Mouse (Mus musculus) limb, embryonic 10.5 days (tissue): ENCODE results near the gene Hectd3. TPM values are rescaled to one million over a fixed set of nuclear protein-coding genes. Genes with fewer than 3 reads are reported as not detected.

Experiments
- DNase-seq: peaks from one replicate; pipeline ENCODE4 v3.0.0-alpha.2; 2017; ENCODE audit warnings: low spot score
- H3K27ac ChIP-seq: fragments of 300-500 bp; sonication (generic); 2 replicates; pipeline ENCODE4 v1.5.1; 2016; ENCODE audit warnings: mild to moderate bottlenecking
- H3K27me3 ChIP-seq: fragments of 300-500 bp; sonication (generic); 2 replicates; pipeline ENCODE4 v1.6.1; 2016; ENCODE audit warnings: low read depth, mild to moderate bottlenecking; ENCODE audit not compliant: poor library complexity, severe bottlenecking
- H3K36me3 ChIP-seq: fragments of 300-500 bp; sonication (generic); 2 replicates; pipeline ENCODE4 v1.6.1; 2016; ENCODE audit warnings: mild to moderate bottlenecking, moderate library complexity
- H3K4me1 ChIP-seq: fragments of 300-500 bp; sonication (generic); 2 replicates; pipeline ENCODE4 v1.6.1; 2016
- H3K4me3 ChIP-seq: fragments of 300-500 bp; sonication (generic); 2 replicates; pipeline ENCODE4 v1.5.1; 2016; ENCODE audit warnings: mild to moderate bottlenecking, moderate library complexity
- H3K9me3 ChIP-seq: fragments of 300-500 bp; sonication (generic); replicated peaks from 2 replicates; pipeline ENCODE4 v1.6.1; 2016; ENCODE audit warnings: mild to moderate bottlenecking
- WGBS: fragments of 180-500 bp; shearing (Covaris S2); methylation state at CpG from one replicate; pipeline ENCODE4 v1.1.7; 2016; 5-methylcytosine and 5-hydroxymethylcytosine counted together
- polyA plus RNA-seq: library from polyadenylated mRNA; unstranded; fragments of >200 nt; fragmentation: Nextera tagmentation; extraction: Ambion mirVana; gene quantifications from 2 replicates; pipeline ENCODE4 v1.2.1, GENCODE M21; 2016

Gene Hectd3
- 7.9 and 9.6 TPM in 2 replicates for polyA plus RNA-seq

DNA sequence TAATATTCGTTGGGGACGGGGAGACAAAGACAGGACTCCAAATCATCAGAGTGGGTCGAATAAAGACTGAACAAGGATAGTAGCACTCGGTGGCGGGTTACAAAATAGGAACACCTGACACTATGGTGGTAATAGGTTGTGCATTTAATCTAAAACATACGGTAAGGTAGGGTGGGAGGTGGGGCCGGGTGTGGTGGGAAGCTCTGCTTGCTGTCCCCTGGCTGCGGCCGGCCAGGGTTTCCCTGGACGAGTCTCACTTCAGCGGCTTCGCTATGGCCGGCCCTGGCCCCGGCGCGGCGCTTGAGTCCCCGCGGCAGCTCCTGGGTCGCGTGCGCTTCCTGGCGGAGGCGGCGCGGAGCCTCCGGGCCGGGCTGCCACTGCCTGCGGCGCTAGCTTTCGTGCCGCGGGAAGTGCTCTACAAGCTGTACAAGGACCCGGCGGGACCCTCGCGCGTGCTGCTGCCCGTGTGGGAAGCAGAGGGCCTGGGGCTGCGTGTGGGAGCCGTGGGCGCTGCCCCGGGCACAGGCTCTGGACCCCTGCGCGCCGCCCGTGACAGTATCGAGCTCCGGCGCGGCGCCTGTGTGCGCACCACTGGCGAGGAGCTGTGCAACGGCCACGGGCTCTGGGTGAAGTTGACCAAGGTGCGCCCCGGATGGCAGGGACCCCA lies at the start of gene Hectd3:
TSS of gene Hectd3 (plus strand) at position 187 of the 667 bp plus-strand sequence.
- Histone ChIP-seq H3K9me3 (no peaks in the 10 kb centered on the region), H3K36me3 (peaks cover 33% of the 10 kb centered on the region), H3K27me3 (peaks cover 9% of the 10 kb centered on the region), H3K4me3 (peak within 1 kb of the TSS; percentile 95), H3K4me1 (peaks cover 31% of the 10 kb centered on the region), H3K27ac (peak within 1 kb of the TSS; percentile 79)
- DNase-seq = peak; percentile 78
- WGBS = under 1% methylated on average over 58 of the region's 58 CpGs

- no peaks in the 10 kb centered on the region for H3K9me3 ChIP-seq
- H3K27ac ChIP-seq = no peak overlapping the region
- H3K27me3 ChIP-seq = no peaks in the 10 kb centered on the region
- no peaks in the 10 kb centered on the region for H3K4me1 ChIP-seq
- no peaks in the 10 kb centered on the region for H3K36me3 ChIP-seq
- no peak for DNase-seq
- 56% methylated on average over 1 of the region's 1 CpGs for WGBS
- no peak overlapping the region for H3K4me3 ChIP-seq
Observed at GRCm38 (mm10) chr4:116951642-116952041, 43.5 kb upstream of the Hectd3 start.

DNA sequence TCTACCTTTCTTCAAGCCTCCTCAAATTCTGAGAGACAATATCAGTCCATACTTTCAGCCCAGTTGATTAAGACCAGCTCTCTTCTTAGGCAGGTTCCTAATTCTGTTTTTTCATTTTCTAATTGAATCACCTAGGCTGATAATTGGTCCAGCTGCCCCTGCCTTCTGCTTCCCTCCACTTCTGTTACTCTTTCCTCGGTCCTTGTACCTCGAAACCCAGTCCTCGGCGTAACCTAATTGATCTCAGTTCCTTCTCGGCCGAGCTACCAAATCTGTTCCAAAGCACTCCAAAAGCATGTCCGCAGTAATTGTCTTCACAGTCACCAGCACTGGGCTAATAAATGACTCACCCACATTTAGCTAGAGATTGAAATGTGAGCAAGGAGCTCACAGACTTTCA lies 40.2 kb upstream of the Hectd3 start:
- no peaks in the 10 kb centered on the region for H3K36me3 ChIP-seq
- 92% methylated on average over 7 of the region's 7 CpGs for WGBS
- no peaks in the 10 kb centered on the region for H3K27me3 ChIP-seq
- no peaks in the 10 kb centered on the region for H3K4me1 ChIP-seq
- H3K27ac ChIP-seq = no peak overlapping the region
- no peaks in the 10 kb centered on the region for H3K9me3 ChIP-seq
- no peak overlapping the region for H3K4me3 ChIP-seq
- no peak for DNase-seq

GRCm38 (mm10) chr4:116976503-116976902 lies 18.6 kb upstream of the Hectd3 start:
- Histone ChIP-seq H3K9me3 (no peaks in the 10 kb centered on the region), H3K4me1 (no peaks in the 10 kb centered on the region), H3K36me3 (no peaks in the 10 kb centered on the region), H3K4me3 (no peak overlapping the region), H3K27me3 (no peaks in the 10 kb centered on the region), H3K27ac (no peak overlapping the region)
- DNase-seq = no peak
- 77% methylated on average over 2 of the region's 2 CpGs for WGBS

DNA sequence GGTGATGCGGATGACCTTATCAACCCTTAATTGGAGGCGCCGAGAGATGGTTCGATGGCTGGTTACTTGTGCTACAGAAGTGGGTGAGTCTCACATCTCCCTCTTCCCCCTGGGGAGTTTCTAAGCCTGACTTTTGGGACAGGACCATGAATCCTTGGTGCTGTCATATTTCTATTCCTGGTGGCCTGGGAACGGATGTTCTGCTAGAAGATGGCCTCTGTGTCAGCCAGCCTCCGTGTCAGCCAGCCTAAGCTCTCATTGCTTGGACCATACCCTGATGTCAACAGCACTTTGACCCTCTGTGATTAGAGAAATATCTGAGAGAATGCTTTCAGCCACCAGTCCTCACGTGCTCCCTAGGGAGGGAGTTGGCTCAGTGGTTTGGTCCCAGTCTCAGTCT lies 9.4 kb upstream of the Hectd3 start:
- WGBS = 89% methylated on average over 7 of the region's 7 CpGs
- Histone ChIP-seq H3K9me3 (no peaks in the 10 kb centered on the region), H3K36me3 (peaks cover 15% of the 10 kb centered on the region), H3K27me3 (no peaks in the 10 kb centered on the region), H3K27ac (no peak overlapping the region), H3K4me3 (no peak overlapping the region), H3K4me1 (no peaks in the 10 kb centered on the region)
- no peak for DNase-seq

GRCm38 (mm10) chr4:116986400-116987121 lies 8.6 kb upstream of the Hectd3 start:
- WGBS = 68% methylated on average over 17 of the region's 17 CpGs
- Histone ChIP-seq H3K9me3 (no peaks in the 10 kb centered on the region), H3K27me3 (no peaks in the 10 kb centered on the region), H3K27ac (no peak overlapping the region), H3K36me3 (peaks cover 22% of the 10 kb centered on the region), H3K4me3 (no peak overlapping the region), H3K4me1 (no peaks in the 10 kb centered on the region)
- DNase-seq = peak; percentile 57

DNA sequence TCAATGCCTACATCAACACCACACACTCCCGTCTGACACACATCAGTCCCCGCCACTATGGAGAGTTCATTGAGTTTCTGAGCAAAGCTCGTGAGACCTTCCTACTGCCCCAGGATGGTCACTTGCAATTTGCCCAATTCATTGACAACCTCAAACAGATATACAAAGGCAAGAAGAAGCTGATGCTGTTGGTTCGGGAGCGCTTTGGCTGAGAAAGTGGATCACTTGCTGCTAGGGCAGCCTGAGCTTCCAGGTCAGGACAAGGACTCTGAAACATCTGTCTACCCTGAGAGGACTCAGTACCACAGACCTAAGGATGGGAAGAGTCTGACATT lies 8.0 kb upstream of the Hectd3 start:
- DNase-seq = no peak
- H3K36me3 ChIP-seq = peaks cover 23% of the 10 kb centered on the region
- no peaks in the 10 kb centered on the region for H3K9me3 ChIP-seq
- H3K4me1 ChIP-seq = no peaks in the 10 kb centered on the region
- H3K27me3 ChIP-seq = no peaks in the 10 kb centered on the region
- WGBS = 79% methylated on average over 5 of the region's 5 CpGs
- H3K27ac ChIP-seq = no peak overlapping the region
- no peak overlapping the region for H3K4me3 ChIP-seq

- 73% methylated on average over 6 of the region's 6 CpGs for WGBS
- no peak overlapping the region for H3K27ac ChIP-seq
- H3K4me1 ChIP-seq = peaks cover 16% of the 10 kb centered on the region
- no peak overlapping the region for H3K4me3 ChIP-seq
- peaks cover 31% of the 10 kb centered on the region for H3K36me3 ChIP-seq
- no peak for DNase-seq
- no peaks in the 10 kb centered on the region for H3K9me3 ChIP-seq
- H3K27me3 ChIP-seq = no peaks in the 10 kb centered on the region
Observed at GRCm38 (mm10) chr4:116989731-116990130, 5.4 kb upstream of the Hectd3 start.

- H3K36me3 ChIP-seq = peaks cover 31% of the 10 kb centered on the region
- H3K4me1 ChIP-seq = peaks cover 31% of the 10 kb centered on the region
- peak; percentile 82 for DNase-seq
- peaks cover 3% of the 10 kb centered on the region; the same call in 1 of the 2 replicates for H3K27me3 ChIP-seq
- H3K4me3 ChIP-seq = no peak overlapping the region
- no peak overlapping the region for H3K27ac ChIP-seq
- 19% methylated on average over 7 of the region's 7 CpGs for WGBS
- H3K9me3 ChIP-seq = no peaks in the 10 kb centered on the region
Observed at GRCm38 (mm10) chr4:116991366-116991765, 3.8 kb upstream of the Hectd3 start.

DNA sequence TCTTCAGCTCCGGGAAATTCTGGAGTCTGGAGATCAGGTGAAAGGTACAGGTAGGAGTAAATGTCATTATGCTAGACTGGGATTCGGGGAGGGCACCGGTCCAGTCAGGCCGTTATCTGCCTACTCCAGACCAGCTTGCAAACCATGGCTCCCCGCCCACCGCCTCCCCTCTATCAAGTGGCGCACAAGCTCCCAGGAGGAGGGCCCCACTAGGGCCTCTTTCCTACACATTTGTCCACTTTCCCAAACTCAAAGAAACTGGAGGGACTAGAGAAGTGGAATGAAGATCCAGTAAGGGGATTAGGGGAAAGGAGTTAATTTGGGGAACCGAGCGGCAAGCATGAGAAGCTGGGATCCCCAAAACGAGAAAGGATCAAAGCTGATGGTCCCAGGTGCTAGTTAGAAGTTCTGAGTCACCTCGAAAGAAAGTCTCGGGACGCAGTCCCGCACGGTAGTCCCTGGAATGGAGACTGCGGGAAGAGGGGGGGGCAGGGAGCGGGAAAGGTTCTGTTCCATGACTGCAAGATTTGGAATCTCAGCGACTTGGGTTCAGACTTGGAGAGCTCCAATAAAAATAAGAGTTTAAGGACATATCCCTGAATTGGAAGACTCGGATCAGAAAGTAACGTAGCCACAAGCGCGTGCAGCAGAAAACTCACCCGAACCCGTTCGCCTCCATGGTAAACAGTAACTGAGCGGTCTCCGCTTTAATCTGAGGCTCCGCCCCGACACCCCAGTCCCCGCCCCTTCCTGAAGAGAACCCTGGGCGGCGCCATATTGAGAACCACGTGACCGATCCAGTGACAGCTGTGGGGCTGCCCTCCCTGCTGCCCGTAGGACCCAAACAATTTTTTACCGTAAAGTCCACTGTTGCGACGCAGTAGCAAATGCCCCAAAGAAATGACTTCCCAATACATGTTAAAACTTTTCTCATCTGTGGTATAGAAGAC lies 1.2 kb upstream of the Hectd3 start, which contains the start of gene Urod:
TSS of gene Urod (minus strand) at position 742 of the 950 bp plus-strand sequence.
- peaks cover 31% of the 10 kb centered on the region for H3K4me1 ChIP-seq
- peaks cover 35% of the 10 kb centered on the region for H3K36me3 ChIP-seq
- 2% methylated on average over 38 of the region's 38 CpGs for WGBS
- peak within 1 kb of the TSS; percentile 95 for H3K4me3 ChIP-seq
- no peaks in the 10 kb centered on the region for H3K9me3 ChIP-seq
- H3K27ac ChIP-seq = peak within 1 kb of the TSS; percentile 79
- DNase-seq = peak; percentile 94
- peaks cover 9% of the 10 kb centered on the region for H3K27me3 ChIP-seq

DNA sequence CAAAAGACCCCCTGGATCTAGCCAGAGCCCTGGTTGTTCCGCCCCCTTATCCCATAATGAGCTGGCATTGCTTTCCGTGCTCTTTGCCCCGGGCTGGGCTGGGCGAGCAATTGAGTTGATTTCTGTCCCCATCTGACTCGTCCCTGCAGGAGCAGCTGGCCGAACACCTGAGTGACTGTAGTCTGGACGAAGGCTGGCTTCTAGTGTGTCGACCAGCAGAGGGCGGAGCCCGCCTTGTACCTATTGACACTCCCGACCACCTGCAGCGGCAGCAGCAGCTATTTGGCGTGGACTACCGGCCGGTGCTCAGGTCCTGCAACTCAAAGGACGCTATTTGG lies 650 bp downstream of the Hectd3 start:
- peak overlapping the region; percentile 95 for H3K4me3 ChIP-seq
- WGBS = under 1% methylated on average over 16 of the region's 16 CpGs
- peaks cover 9% of the 10 kb centered on the region for H3K27me3 ChIP-seq
- H3K4me1 ChIP-seq = peaks cover 31% of the 10 kb centered on the region
- peak overlapping the region; percentile 79 for H3K27ac ChIP-seq
- no peaks in the 10 kb centered on the region for H3K9me3 ChIP-seq
- peaks cover 33% of the 10 kb centered on the region for H3K36me3 ChIP-seq
- peak; percentile 63 for DNase-seq

DNA sequence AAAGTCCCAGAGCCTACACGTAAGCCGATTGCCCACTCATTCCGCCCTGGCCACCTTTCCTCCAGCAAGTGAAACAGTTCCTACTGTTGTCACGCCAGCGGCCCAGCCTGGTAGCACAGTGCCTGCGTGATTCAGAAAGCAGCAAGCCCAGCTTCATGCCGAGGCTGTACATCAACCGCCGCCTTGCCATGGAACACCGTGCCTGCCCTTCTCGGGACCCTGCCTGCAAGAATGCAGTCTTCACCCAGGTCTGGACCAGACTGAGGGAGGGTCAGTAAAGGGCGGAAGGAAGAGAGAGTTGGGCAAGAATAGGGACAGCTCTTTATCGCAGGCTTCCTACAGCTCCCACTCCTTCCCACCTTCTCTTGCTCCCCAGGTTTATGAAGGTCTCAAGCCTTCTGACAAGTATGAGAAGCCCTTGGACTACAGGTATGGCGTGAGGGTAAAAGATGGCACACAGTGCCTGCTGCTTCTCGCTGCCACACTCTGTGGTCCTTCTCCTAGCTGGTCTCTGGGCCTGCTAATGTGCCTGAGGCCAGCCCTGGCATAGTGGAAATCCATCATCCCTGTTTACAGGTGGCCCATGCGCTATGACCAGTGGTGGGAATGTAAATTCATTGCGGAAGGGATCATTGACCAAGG lies 4.5 kb downstream of the Hectd3 start:
- 94% methylated on average over 17 of the region's 17 CpGs for WGBS
- H3K4me1 ChIP-seq = peaks cover 29% of the 10 kb centered on the region

More for the DNA sequence above, 4.5 kb downstream of the Hectd3 start:
- H3K4me3 ChIP-seq = no peak overlapping the region
- no peaks in the 10 kb centered on the region for H3K9me3 ChIP-seq
- no peak overlapping the region for H3K27ac ChIP-seq
- H3K36me3 ChIP-seq = peaks cover 26% of the 10 kb centered on the region
- H3K27me3 ChIP-seq = peaks cover 13% of the 10 kb centered on the region
- DNase-seq = no peak
